Mouse (Mus musculus) liver, adult 2 months (tissue): ENCODE measurements around the gene Efs. TPM values are rescaled to one million over a fixed set of nuclear protein-coding genes. Genes with fewer than 3 reads are reported as not detected.

ENCODE experiments used
- DNase-seq: peaks from one replicate; pipeline ENCODE4 v3.0.0-alpha.2; 2011; ENCODE audit warnings: low read depth, low spot score; ENCODE audit errors: extremely low read depth
- H3K27ac ChIP-seq: fragments of 200-500 bp; replicated peaks from 2 replicates; pipeline ENCODE4 v1.5.1; 2012; ENCODE audit warnings: low read depth, mild to moderate bottlenecking, control low read depth, inconsistent platforms, low read length; ENCODE audit not compliant: insufficient read depth
- H3K27me3 ChIP-seq: fragments of 200-500 bp; 2 replicates; pipeline ENCODE4 v1.6.1; 2012; ENCODE audit warnings: mild to moderate bottlenecking, moderate library complexity, low read length, inconsistent platforms; ENCODE audit not compliant: control insufficient read depth, insufficient read depth
- H3K36me3 ChIP-seq: fragments of 200-500 bp; 2 replicates; pipeline ENCODE4 v1.6.1; 2012; ENCODE audit warnings: low read length, inconsistent platforms; ENCODE audit not compliant: control insufficient read depth, insufficient read depth
- H3K4me1 ChIP-seq: fragments of 200-500 bp; 2 replicates; pipeline ENCODE4 v1.6.1; 2011; ENCODE audit warnings: low read length; ENCODE audit not compliant: control insufficient read depth, insufficient read depth
- H3K4me3 ChIP-seq: fragments of 200-500 bp; 2 replicates; pipeline ENCODE4 v1.5.1; 2011; ENCODE audit warnings: low read depth, mild to moderate bottlenecking, control low read depth, low read length, moderate library complexity; ENCODE audit not compliant: insufficient read depth
- H3K79me2 ChIP-seq: fragments of 200-500 bp; 2 replicates; pipeline ENCODE4 v1.6.1; 2012; ENCODE audit warnings: inconsistent platforms, mild to moderate bottlenecking, low read length, moderate library complexity; ENCODE audit not compliant: control insufficient read depth, insufficient read depth
- H3K9ac ChIP-seq: fragments of 200-500 bp; 2 replicates; pipeline ENCODE4 v1.6.1; 2012; ENCODE audit warnings: low read depth, mild to moderate bottlenecking, control low read depth, inconsistent platforms, low read length
- CTCF ChIP-seq: fragments of 200-500 bp; IDR thresholded peaks from 2 replicates; pipeline ENCODE4 v1.5.1; 2011; ENCODE audit warnings: low read depth, low read length, control low read depth
- POLR2A ChIP-seq: fragments of 200-500 bp; IDR thresholded peaks from 2 replicates; pipeline ENCODE4 v1.6.1; 2011; ENCODE audit warnings: low read length, control low read depth; ENCODE audit not compliant: insufficient read depth; ENCODE audit errors: extremely low read depth
- WGBS: fragments of 180-500 bp; shearing (Covaris S2); methylation state at CpG from one replicate; pipeline ENCODE4 v1.1.7; 2018; 5-methylcytosine and 5-hydroxymethylcytosine counted together
- polyA plus RNA-seq: library from polyadenylated mRNA; depleted of rRNA; stranded (reverse); fragments of >200 nt; gene quantifications from 2 replicates; pipeline ENCODE4 v1.2.3, GENCODE M21; 2012
- total RNA-seq: library from RNA; depleted of rRNA; stranded (reverse); fragments of >200 nt; gene quantifications from 2 replicates; pipeline ENCODE4 v1.2.3, GENCODE M21; 2014

Gene Efs
- total and polyA plus RNA-seq, 2 experiments: under 0.01 to 0.13 TPM

DNA sequence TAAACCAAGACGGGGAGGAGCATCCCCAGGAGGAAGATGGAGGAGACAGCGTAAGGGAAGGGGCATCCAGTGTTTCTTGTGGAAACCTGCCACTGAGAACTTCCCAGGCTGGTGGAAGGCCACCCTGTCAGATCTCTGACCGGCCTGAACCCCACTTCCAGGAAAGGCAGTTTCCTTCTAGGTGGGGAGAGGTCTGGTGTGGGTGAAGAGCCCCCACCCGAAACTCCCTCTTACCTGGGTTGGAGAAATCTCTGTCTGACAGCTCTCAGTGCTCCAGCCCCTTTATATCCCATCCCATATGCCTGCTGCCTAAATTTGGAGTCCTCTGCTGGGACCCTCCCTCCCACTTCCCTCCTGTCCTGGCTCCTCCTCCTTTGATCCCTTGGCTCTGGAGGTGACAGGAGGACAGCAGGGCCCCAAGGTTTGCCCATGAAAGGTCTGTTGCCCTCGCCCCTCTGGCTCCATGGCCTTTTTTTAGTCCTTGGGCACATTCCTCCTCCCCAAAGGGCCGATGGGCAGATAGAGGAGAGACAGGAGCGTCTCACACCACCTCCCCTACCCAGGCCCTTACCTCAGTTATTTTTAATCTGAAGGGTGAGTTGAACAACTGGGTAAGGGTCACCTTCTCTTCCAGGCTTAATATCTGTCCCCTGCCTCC, 40.5 kb upstream of the Efs start, which contains the start of gene Myh6:
TSS of gene Myh6 (minus strand) at position 608 of the 658 bp plus-strand sequence.
- Histone ChIP-seq H3K4me3 (no peak within 1 kb of the TSS), H3K36me3 (no peaks in the 10 kb centered on the region), H3K27ac (no peak within 1 kb of the TSS), H3K4me1 (no peaks in the 10 kb centered on the region), H3K27me3 (no peaks in the 10 kb centered on the region), H3K9ac (no peak within 1 kb of the TSS), H3K79me2 (no peaks in the 10 kb centered on the region)
- DNase-seq: no peak
- 71% methylated on average over 7 of the region's 7 CpGs for WGBS
- no peak for TF ChIP-seq CTCF

- no peak overlapping the region for H3K4me3 ChIP-seq
- no peaks in the 10 kb centered on the region for H3K4me1 ChIP-seq
- no peaks in the 10 kb centered on the region for H3K27me3 ChIP-seq
- H3K36me3 ChIP-seq: no peaks in the 10 kb centered on the region
- TF ChIP-seq POLR2A (no peak), CTCF (no peak)
- H3K9ac ChIP-seq: no peak overlapping the region
- 57% methylated on average over 6 of the region's 6 CpGs for WGBS
- H3K27ac ChIP-seq: no peak overlapping the region
- no peak for DNase-seq
- no peaks in the 10 kb centered on the region for H3K79me2 ChIP-seq
Measured at GRCm38 (mm10) chr14:54965631-54966030, 39.7 kb upstream of the Efs start.

- no peaks in the 10 kb centered on the region for H3K36me3 ChIP-seq
- H3K4me1 ChIP-seq: no peaks in the 10 kb centered on the region
- WGBS: 56% methylated on average over 15 of the region's 15 CpGs
- no peak overlapping the region for H3K27ac ChIP-seq
- H3K9ac ChIP-seq: no peak overlapping the region
- no peaks in the 10 kb centered on the region for H3K79me2 ChIP-seq
- H3K27me3 ChIP-seq: no peaks in the 10 kb centered on the region
- DNase-seq: no peak
- H3K4me3 ChIP-seq: no peak overlapping the region
- TF ChIP-seq CTCF (no peak), POLR2A (no peak)
Measured at GRCm38 (mm10) chr14:54965044-54965443, 39.1 kb upstream of the Efs start.

DNA sequence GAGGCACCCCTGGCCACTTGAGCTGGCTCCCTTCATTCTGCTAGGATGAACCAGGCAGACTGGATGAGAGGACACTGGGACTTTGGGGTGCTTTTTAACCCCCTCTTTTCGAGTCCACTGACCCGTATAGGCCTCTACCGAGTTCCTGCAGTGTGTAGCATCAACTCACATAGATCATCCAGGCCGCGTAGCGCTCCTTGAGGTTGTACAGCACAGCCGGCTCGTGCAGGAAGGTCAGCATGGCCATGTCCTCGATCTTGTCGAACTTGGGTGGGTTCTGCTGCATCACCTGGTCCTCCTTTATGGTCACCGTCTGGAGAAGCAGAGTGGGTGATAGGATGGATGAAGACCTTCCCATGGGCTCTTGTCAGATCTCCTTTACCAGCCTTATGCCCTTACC, 37.8 kb upstream of the Efs start:
- no peak overlapping the region for H3K4me3 ChIP-seq
- no peak overlapping the region for H3K9ac ChIP-seq
- TF ChIP-seq POLR2A (no peak), CTCF (no peak)
- H3K79me2 ChIP-seq: no peaks in the 10 kb centered on the region
- no peaks in the 10 kb centered on the region for H3K4me1 ChIP-seq
- no peaks in the 10 kb centered on the region for H3K36me3 ChIP-seq
- no peak for DNase-seq
- no peak overlapping the region for H3K27ac ChIP-seq
- WGBS: 88% methylated on average over 11 of the region's 11 CpGs
- no peaks in the 10 kb centered on the region for H3K27me3 ChIP-seq

DNA sequence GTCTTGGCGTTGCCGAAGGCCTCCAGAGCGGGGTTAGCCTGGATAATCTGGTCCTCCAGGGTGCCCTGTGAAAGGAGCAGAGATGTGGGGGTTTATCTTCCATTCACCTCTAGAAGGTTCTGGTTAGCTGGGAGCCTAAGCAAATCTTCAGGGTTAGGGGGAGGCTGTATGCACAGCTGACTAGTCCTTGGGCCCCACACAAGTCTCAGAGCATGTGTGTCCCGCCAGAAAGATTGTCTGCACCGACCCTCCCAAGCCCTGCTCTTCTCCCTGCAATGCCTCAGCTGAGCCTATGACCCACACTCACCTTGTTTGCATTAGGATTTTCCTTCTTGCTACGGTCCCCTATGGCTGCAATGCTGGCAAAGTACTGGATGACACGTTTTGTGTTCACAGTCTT, 36.8 kb upstream of the Efs start:
- no peaks in the 10 kb centered on the region for H3K79me2 ChIP-seq
- no peak overlapping the region for H3K9ac ChIP-seq
- H3K4me3 ChIP-seq: no peak overlapping the region
- H3K27ac ChIP-seq: no peak overlapping the region
- 78% methylated on average over 7 of the region's 7 CpGs for WGBS
- no peaks in the 10 kb centered on the region for H3K36me3 ChIP-seq
- H3K4me1 ChIP-seq: no peaks in the 10 kb centered on the region
- no peak for DNase-seq
- no peaks in the 10 kb centered on the region for H3K27me3 ChIP-seq
- no peak for TF ChIP-seq CTCF
- no peak for TF ChIP-seq POLR2A

- 80% methylated on average over 5 of the region's 5 CpGs for WGBS
- no peaks in the 10 kb centered on the region for H3K36me3 ChIP-seq
- DNase-seq: no peak
- no peak overlapping the region for H3K4me3 ChIP-seq
- no peak overlapping the region for H3K27ac ChIP-seq
- no peaks in the 10 kb centered on the region for H3K79me2 ChIP-seq
- no peaks in the 10 kb centered on the region for H3K4me1 ChIP-seq
- TF ChIP-seq CTCF (no peak), POLR2A (no peak)
- no peak overlapping the region for H3K9ac ChIP-seq
- H3K27me3 ChIP-seq: no peaks in the 10 kb centered on the region
Measured at GRCm38 (mm10) chr14:54961487-54961886, 35.6 kb upstream of the Efs start.
